Mouse (Mus musculus): ENCODE measurements around the gene Cplx1. TPM values are rescaled to one million over a fixed set of nuclear protein-coding genes. Genes with fewer than 3 reads are reported as not detected.
"Not testable (repeated sequence)": the region's sequence is repeated elsewhere in the genome, so short reads cannot be mapped to it uniquely, and the experiment has no call there.

Cplx1 gene
- polyA plus RNA-seq, 1 experiment from 2014 or later = 0.04 TPM

GRCm38 (mm10) chr5:108521016-108521415 is 28.8 kb downstream of the Cplx1 start:
- no peaks in the 10 kb centered on the region for H3K27me3 ChIP-seq (ENCODE audit: control insufficient read depth, insufficient read depth, low read depth, low read length)
- H3K9ac ChIP-seq (ENCODE audit: low read depth, low read length) = no peak overlapping the region
- H3K36me3 ChIP-seq (ENCODE audit: control insufficient read depth, insufficient read depth) = no peaks in the 10 kb centered on the region
- WGBS (ENCODE audit: insufficient replicate concordance) = 60% methylated on average over 2 of the region's 2 CpGs
- no peaks in the 10 kb centered on the region for H3K9me3 ChIP-seq (replicated peaks; ENCODE audit: control insufficient read depth, low read length)
- no peak overlapping the region for H3K4me2 ChIP-seq (ENCODE audit: low read depth, low read length)
- H3K4me3 ChIP-seq (ENCODE audit: low read depth, low read length) = no peak overlapping the region
- H3K27ac ChIP-seq (ENCODE audit: low read length) = no peak overlapping the region
- ATAC-seq (ENCODE audit: low read depth) = no peak
- no peaks in the 10 kb centered on the region for H3K4me1 ChIP-seq (ENCODE audit: control insufficient read depth, low read depth, low read length)

DNA sequence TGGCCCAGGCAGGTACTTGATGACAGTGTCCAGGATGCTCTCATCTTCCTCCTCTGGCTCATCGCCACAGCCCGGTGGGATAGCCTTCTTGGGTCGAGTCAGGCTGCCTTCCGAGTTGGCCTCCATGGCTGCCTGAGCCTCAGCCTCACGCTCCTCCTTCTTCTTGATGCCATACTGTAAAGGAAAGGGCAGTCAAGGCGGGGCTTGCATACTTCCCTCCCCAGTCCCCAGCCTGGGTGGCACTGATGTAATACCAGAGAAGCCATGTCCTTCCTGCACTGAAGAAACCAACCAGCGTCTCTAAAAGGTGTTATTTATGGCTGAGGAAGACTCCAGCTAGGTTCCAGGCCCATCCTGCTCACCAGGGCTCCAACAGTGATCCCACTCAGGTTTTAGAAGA is 29.7 kb downstream of the Cplx1 start:
- no peaks in the 10 kb centered on the region for H3K9me3 ChIP-seq (replicated peaks; ENCODE audit: control insufficient read depth, low read length)
- WGBS (ENCODE audit: insufficient replicate concordance) = 45% methylated on average over 7 of the region's 7 CpGs
- no peak overlapping the region for H3K27ac ChIP-seq (ENCODE audit: low read length)

GRCm38 (mm10) chr5:108518951-108519350 is 30.9 kb downstream of the Cplx1 start:
- no peak overlapping the region for H3K27ac ChIP-seq (ENCODE audit: low read length)
- H3K4me1 ChIP-seq (ENCODE audit: control insufficient read depth, low read depth, low read length) = peaks cover 4% of the 10 kb centered on the region; the same call in 1 of the 2 replicates
- H3K9me3 ChIP-seq (replicated peaks; ENCODE audit: control insufficient read depth, low read length) = no peaks in the 10 kb centered on the region
- no peak overlapping the region for H3K9ac ChIP-seq (ENCODE audit: low read depth, low read length)
- H3K36me3 ChIP-seq (ENCODE audit: control insufficient read depth, insufficient read depth) = no peaks in the 10 kb centered on the region
- no peak overlapping the region for H3K4me3 ChIP-seq (ENCODE audit: low read depth, low read length)
- no peak overlapping the region for H3K4me2 ChIP-seq (ENCODE audit: low read depth, low read length)
- ATAC-seq (ENCODE audit: low read depth) = no peak
- WGBS (ENCODE audit: insufficient replicate concordance) = 58% methylated on average over 5 of the region's 5 CpGs
- no peaks in the 10 kb centered on the region for H3K27me3 ChIP-seq (ENCODE audit: control insufficient read depth, insufficient read depth, low read depth, low read length)

More for the DNA sequence above, 29.7 kb downstream of the Cplx1 start:
- H3K27me3 ChIP-seq (ENCODE audit: control insufficient read depth, insufficient read depth, low read depth, low read length) = no peaks in the 10 kb centered on the region
- H3K9ac ChIP-seq (ENCODE audit: low read depth, low read length) = no peak overlapping the region
- no peak overlapping the region for H3K4me2 ChIP-seq (ENCODE audit: low read depth, low read length)
- H3K4me1 ChIP-seq (ENCODE audit: control insufficient read depth, low read depth, low read length) = no peaks in the 10 kb centered on the region
- no peaks in the 10 kb centered on the region for H3K36me3 ChIP-seq (ENCODE audit: control insufficient read depth, insufficient read depth)
- H3K4me3 ChIP-seq (ENCODE audit: low read depth, low read length) = no peak overlapping the region
- no peak for ATAC-seq (ENCODE audit: low read depth)

DNA sequence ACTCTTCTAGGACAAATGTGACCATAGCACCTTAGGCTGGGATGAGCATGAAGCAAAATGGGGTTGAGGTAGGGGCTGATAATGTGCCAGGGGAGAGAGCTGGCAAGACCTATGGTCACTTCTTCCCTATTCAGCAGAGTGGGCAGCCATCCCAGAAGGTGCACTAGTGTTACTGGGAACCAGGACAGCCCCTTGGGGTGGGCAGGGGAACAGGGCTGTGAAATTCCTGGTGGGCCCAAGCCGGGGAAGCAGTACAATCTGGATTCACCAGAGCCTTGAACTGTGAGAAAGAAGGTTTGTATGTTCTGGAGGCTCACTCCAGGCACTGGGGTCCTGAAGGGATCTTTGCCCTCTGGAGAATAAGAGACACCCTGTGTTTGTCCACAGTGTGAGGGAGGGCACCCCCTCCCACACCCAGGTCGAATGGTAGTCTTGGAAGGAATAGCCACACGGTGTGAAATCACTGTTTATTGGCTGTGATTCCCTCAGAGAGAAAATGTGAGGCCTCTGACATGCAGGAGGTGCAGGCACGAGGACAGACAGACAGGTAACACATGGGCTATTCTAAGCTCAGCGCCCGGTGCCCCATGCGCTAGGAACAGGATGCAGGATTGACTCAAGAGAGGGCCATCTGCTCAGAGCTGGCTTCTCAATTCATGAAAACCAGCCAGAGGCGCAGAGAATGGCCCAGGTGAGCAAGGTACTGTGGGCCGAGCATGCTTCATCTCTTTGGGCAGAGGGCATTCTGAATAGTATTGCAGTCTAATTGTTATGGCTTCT is 31.5 kb downstream of the Cplx1 start:
- H3K9ac ChIP-seq (ENCODE audit: low read depth, low read length) = no peak overlapping the region
- H3K27me3 ChIP-seq (ENCODE audit: control insufficient read depth, insufficient read depth, low read depth, low read length) = no peaks in the 10 kb centered on the region
- 61% methylated on average over 9 of the region's 9 CpGs for WGBS (ENCODE audit: insufficient replicate concordance)
- no peak overlapping the region for H3K27ac ChIP-seq (ENCODE audit: low read length)
- no peaks in the 10 kb centered on the region for H3K9me3 ChIP-seq (replicated peaks; ENCODE audit: control insufficient read depth, low read length)
- no peak overlapping the region for H3K4me2 ChIP-seq (ENCODE audit: low read depth, low read length)
- H3K4me3 ChIP-seq (ENCODE audit: low read depth, low read length) = no peak overlapping the region
- peaks cover 4% of the 10 kb centered on the region; the same call in 1 of the 2 replicates for H3K4me1 ChIP-seq (ENCODE audit: control insufficient read depth, low read depth, low read length)
- H3K36me3 ChIP-seq (ENCODE audit: control insufficient read depth, insufficient read depth) = no peaks in the 10 kb centered on the region
- ATAC-seq (ENCODE audit: low read depth) = no peak

GRCm38 (mm10) chr5:108516655-108517054 is 33.2 kb downstream of the Cplx1 start:
- no peak overlapping the region for H3K4me3 ChIP-seq (ENCODE audit: low read depth, low read length)
- H3K36me3 ChIP-seq (ENCODE audit: control insufficient read depth, insufficient read depth) = no peaks in the 10 kb centered on the region
- no peaks in the 10 kb centered on the region for H3K27me3 ChIP-seq (ENCODE audit: control insufficient read depth, insufficient read depth, low read depth, low read length)
- no peak overlapping the region for H3K9ac ChIP-seq (ENCODE audit: low read depth, low read length)
- 57% methylated on average over 3 of the region's 3 CpGs for WGBS (ENCODE audit: insufficient replicate concordance)
- no peak overlapping the region for H3K27ac ChIP-seq (ENCODE audit: low read length)
- H3K4me1 ChIP-seq (ENCODE audit: control insufficient read depth, low read depth, low read length) = peaks cover 4% of the 10 kb centered on the region; the same call in 1 of the 2 replicates
- H3K9me3 ChIP-seq (replicated peaks; ENCODE audit: control insufficient read depth, low read length) = no peaks in the 10 kb centered on the region
- no peak for ATAC-seq (ENCODE audit: low read depth)
- no peak overlapping the region for H3K4me2 ChIP-seq (ENCODE audit: low read depth, low read length)

- Histone ChIP-seq H3K4me1 (ENCODE audit: control insufficient read depth, low read depth, low read length) (peaks cover 4% of the 10 kb centered on the region; the same call in 1 of the 2 replicates), H3K4me2 (ENCODE audit: low read depth, low read length) (no peak overlapping the region), H3K36me3 (ENCODE audit: control insufficient read depth, insufficient read depth) (no peaks in the 10 kb centered on the region), H3K4me3 (ENCODE audit: low read depth, low read length) (no peak overlapping the region), H3K27me3 (ENCODE audit: control insufficient read depth, insufficient read depth, low read depth, low read length) (no peaks in the 10 kb centered on the region), H3K9ac (ENCODE audit: low read depth, low read length) (no peak overlapping the region), H3K9me3 (replicated peaks; ENCODE audit: control insufficient read depth, low read length) (no peaks in the 10 kb centered on the region), H3K27ac (ENCODE audit: low read length) (no peak overlapping the region)
- WGBS (ENCODE audit: insufficient replicate concordance) = 50% methylated on average over 6 of the region's 6 CpGs
- ATAC-seq (ENCODE audit: low read depth) = no peak
Measured at GRCm38 (mm10) chr5:108515581-108516361, 34.1 kb downstream of the Cplx1 start.

GRCm38 (mm10) chr5:108502286-108502685 is 47.5 kb downstream of the Cplx1 start:
- ATAC-seq (ENCODE audit: low read depth) = no peak
- no peak overlapping the region for H3K27ac ChIP-seq (ENCODE audit: low read length)
- H3K9ac ChIP-seq (ENCODE audit: low read depth, low read length) = no peak overlapping the region
- H3K4me1 ChIP-seq (ENCODE audit: control insufficient read depth, low read depth, low read length) = no peaks in the 10 kb centered on the region
- WGBS (ENCODE audit: insufficient replicate concordance) = 85% methylated on average over 18 of the region's 18 CpGs
- no peak overlapping the region for H3K4me3 ChIP-seq (ENCODE audit: low read depth, low read length)
- H3K36me3 ChIP-seq (ENCODE audit: control insufficient read depth, insufficient read depth) = peaks cover 41% of the 10 kb centered on the region
- H3K9me3 ChIP-seq (replicated peaks; ENCODE audit: control insufficient read depth, low read length) = no peaks in the 10 kb centered on the region
- H3K4me2 ChIP-seq (ENCODE audit: low read depth, low read length) = no peak overlapping the region
- no peaks in the 10 kb centered on the region for H3K27me3 ChIP-seq (ENCODE audit: control insufficient read depth, insufficient read depth, low read depth, low read length)

DNA sequence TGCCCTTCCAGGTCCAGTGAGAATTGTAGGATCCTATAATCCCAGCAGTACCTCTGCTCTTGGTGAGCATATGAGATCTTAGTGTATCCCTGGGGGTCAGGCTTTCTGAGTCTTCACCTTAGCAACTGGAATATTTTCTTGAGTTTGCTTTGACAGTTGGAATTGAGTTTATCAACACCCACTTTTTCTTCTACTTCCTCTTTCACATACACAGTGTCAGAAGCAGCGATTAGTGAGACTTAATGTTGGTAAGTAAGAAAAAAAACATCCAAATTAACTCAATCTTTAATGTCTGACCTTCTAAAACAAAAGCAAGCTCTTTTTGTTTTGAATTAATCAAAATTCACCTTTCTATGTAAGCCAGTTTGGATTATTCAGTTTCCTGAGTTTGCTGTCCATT is 48.3 kb downstream of the Cplx1 start:
- no peak for ATAC-seq (ENCODE audit: low read depth)
- Histone ChIP-seq H3K4me1 (ENCODE audit: control insufficient read depth, low read depth, low read length) (no peaks in the 10 kb centered on the region), H3K27ac (ENCODE audit: low read length) (no peak overlapping the region), H3K27me3 (ENCODE audit: control insufficient read depth, insufficient read depth, low read depth, low read length) (no peaks in the 10 kb centered on the region), H3K9ac (ENCODE audit: low read depth, low read length) (no peak overlapping the region), H3K9me3 (replicated peaks; ENCODE audit: control insufficient read depth, low read length) (no peaks in the 10 kb centered on the region), H3K4me3 (ENCODE audit: low read depth, low read length) (no peak overlapping the region), H3K36me3 (ENCODE audit: control insufficient read depth, insufficient read depth) (peaks cover 41% of the 10 kb centered on the region), H3K4me2 (ENCODE audit: low read depth, low read length) (no peak overlapping the region)
- 42% methylated on average over 1 of the region's 1 CpGs for WGBS (ENCODE audit: insufficient replicate concordance)

- not testable (repeated sequence) for ATAC-seq (ENCODE audit: low read depth); H3K4me1 ChIP-seq (ENCODE audit: control insufficient read depth, low read depth, low read length); H3K9ac ChIP-seq (ENCODE audit: low read depth, low read length); H3K27me3 ChIP-seq (ENCODE audit: control insufficient read depth, insufficient read depth, low read depth, low read length); H3K9me3 ChIP-seq (replicated peaks; ENCODE audit: control insufficient read depth, low read length); H3K4me2 ChIP-seq (ENCODE audit: low read depth, low read length); H3K4me3 ChIP-seq (ENCODE audit: low read depth, low read length); H3K27ac ChIP-seq (ENCODE audit: low read length)
- WGBS (ENCODE audit: insufficient replicate concordance) = 92% methylated on average over 3 of the region's 5 CpGs
- H3K36me3 ChIP-seq (ENCODE audit: control insufficient read depth, insufficient read depth) = peaks cover 20% of the 10 kb centered on the region
Measured at GRCm38 (mm10) chr5:108486148-108486547, 63.7 kb downstream of the Cplx1 start.

All from liver, embryonic 16.5 days (tissue).